ENCODE assay signal across 8 mouse cellular contexts in the genomic region with DNA sequence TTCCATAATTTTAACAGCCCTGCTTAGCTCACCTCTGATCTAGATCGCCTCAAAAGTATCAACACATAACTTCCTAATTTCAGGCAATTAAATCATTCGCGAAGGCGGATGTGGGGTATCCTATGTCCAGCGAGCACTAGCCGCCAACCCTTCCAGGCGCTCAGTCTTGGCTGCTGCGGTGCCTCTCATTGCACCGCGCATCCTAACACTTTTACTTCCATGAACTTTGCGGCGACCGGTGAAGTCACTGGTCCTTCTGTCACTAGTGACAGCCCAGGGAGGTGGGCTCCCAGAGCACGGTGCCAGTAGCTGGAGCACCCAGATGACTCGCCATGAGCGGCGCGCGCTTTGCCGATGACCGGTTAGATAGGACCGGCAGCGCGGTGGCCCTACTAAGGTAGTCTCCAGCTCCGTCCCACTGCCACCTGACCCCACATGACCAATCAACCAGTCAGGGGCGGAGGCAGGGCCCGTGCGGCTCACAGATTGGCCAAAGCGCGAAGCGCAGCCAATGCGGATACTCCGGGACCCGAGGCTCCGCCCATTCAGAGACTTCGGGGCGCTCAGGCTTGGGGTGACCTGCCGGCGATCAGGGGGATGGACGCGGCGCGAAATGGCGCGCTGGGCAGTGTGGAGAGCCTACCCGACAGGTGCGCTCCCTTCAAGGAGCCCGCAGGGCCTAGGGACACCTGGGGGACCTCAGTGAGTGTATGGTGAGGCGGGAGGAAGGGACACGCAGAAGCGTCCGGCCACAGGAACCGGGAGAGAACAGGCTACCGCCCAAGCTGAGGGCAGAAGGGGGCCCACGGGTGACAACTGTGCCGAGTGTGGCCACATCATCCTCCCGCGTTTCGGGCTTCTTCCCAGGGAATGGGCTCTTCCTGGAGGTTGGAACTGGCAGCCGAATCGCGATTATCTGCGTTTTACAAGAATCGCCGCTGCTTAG. TPM values are rescaled to one million over a fixed set of nuclear protein-coding genes. Genes with fewer than 3 reads are reported as not detected.
DNase-seq lines count a peak whose midpoint lies in the region; ATAC-seq and TF ChIP-seq lines count a peak whose summit lies in the region.

Scly (plus strand) TSS at position 540 of the 946 bp plus-strand sequence.

- peaks cover 3% of the 10 kb centered on the region; the same call in 1 of the 2 replicates for H3K27me3 ChIP-seq in E14TG2a.4 (ENCODE audit: insufficient read depth, low read length)
- H3K27me3 ChIP-seq in forebrain, embryonic 13.5 days: no peaks in the 10 kb centered on the region
- no peaks in the 10 kb centered on the region for H3K27me3 ChIP-seq in liver, postnatal 0 days (ENCODE audit: insufficient read depth, low read length)
- H3K27me3 ChIP-seq in neural tube, embryonic 14.5 days (ENCODE audit: control insufficient read depth, insufficient read depth, low read length): no peaks in the 10 kb centered on the region

- peaks cover 22% of the 10 kb centered on the region for H3K4me1 ChIP-seq in E14TG2a.4 (replicated peaks; ENCODE audit: low read depth, low read length)
- peaks cover 7% of the 10 kb centered on the region for H3K4me1 ChIP-seq in forebrain, embryonic 13.5 days
- peaks cover 42% of the 10 kb centered on the region for H3K4me1 ChIP-seq in liver, postnatal 0 days (ENCODE audit: insufficient read depth)
- H3K4me1 ChIP-seq in neural tube, embryonic 14.5 days (ENCODE audit: control insufficient read depth, insufficient read depth, low read length): peaks cover 5% of the 10 kb centered on the region; the same call in 1 of the 2 replicates

- peak; percentile 99 for ATAC-seq in cerebellum, adult (ENCODE audit: insufficient number of reproducible peaks, low FRiP score, low TSS enrichment)
- ATAC-seq in forebrain, embryonic 13.5 days: peak; percentile 99
- peak; percentile 98 for ATAC-seq in liver, postnatal 0 days
- peak; percentile 99 for ATAC-seq in neural tube, embryonic 14.5 days (ENCODE audit: low read depth)

- WGBS in forebrain, embryonic 13.5 days: 2% methylated on average over 65 of the region's 65 CpGs
- under 1% methylated on average over 63 of the region's 65 CpGs for WGBS in large intestine, adult 2 months
- WGBS in liver, postnatal 0 days (ENCODE audit: insufficient replicate concordance): under 1% methylated on average over 63 of the region's 65 CpGs
- WGBS in neural tube, embryonic 14.5 days: under 1% methylated on average over 60 of the region's 65 CpGs

- no peak for TF ChIP-seq CTCF in E14TG2a.4 (conservative IDR thresholded peaks at IDR 0.05; ENCODE audit: low read length)
- no peak for TF ChIP-seq CTCF in liver, postnatal 0 days (IDR thresholded peaks at IDR 0.05; ENCODE audit: low read depth)

- peak; percentile 95 to 96 for DNase-seq in heart, postnatal 10 days
- DNase-seq in large intestine, adult 2 months (ENCODE audit: low read depth, low spot score): peak; percentile 81
- DNase-seq in liver, postnatal 0 days: peak; percentile 97
- peak; percentile 92 for DNase-seq in testis, postnatal 10 days (ENCODE audit: low spot score)

- H3K4me2 ChIP-seq in forebrain, embryonic 13.5 days: peak within 1 kb of the TSS; percentile 78
- peak within 1 kb of the TSS; percentile 93 for H3K4me2 ChIP-seq in liver, postnatal 0 days (ENCODE audit: low read depth, low read length)
- H3K4me2 ChIP-seq in neural tube, embryonic 14.5 days (ENCODE audit: low read depth, low read length): peak within 1 kb of the TSS; percentile 48

- H3K36me3 ChIP-seq in E14TG2a.4 (ENCODE audit: insufficient read depth, low read length): peaks cover 26% of the 10 kb centered on the region
- 0 out of 2 replicates have a peak, but pooled peaks cover 5% of the 10 kb centered on the region for H3K36me3 ChIP-seq in forebrain, embryonic 13.5 days (ENCODE audit: poor library complexity, severe bottlenecking)
- peaks cover 11% of the 10 kb centered on the region for H3K36me3 ChIP-seq in liver, postnatal 0 days (replicated peaks; ENCODE audit: insufficient read depth, low read length)
- no peaks in the 10 kb centered on the region for H3K36me3 ChIP-seq in neural tube, embryonic 14.5 days (ENCODE audit: control insufficient read depth, insufficient read depth, low read length)

- H3K9me3 ChIP-seq in E14TG2a.4 (ENCODE audit: low read length): no peaks in the 10 kb centered on the region
- H3K9me3 ChIP-seq in forebrain, embryonic 13.5 days (replicated peaks): no peaks in the 10 kb centered on the region
- H3K9me3 ChIP-seq in liver, postnatal 0 days (ENCODE audit: low read length): no peaks in the 10 kb centered on the region
- H3K9me3 ChIP-seq in neural tube, embryonic 14.5 days (ENCODE audit: control insufficient read depth, low read length): no peaks in the 10 kb centered on the region

- no peak for TF ChIP-seq EP300 in liver, postnatal 0 days (IDR thresholded peaks at IDR 0.05; ENCODE audit: low read depth)

- H3K27ac ChIP-seq in forebrain, embryonic 13.5 days: no peak within 1 kb of the TSS
- peak within 1 kb of the TSS; percentile 56 for H3K27ac ChIP-seq in liver, postnatal 0 days (ENCODE audit: low read depth)
- H3K27ac ChIP-seq in neural tube, embryonic 14.5 days (ENCODE audit: low read depth, low read length): 0 out of 2 replicates have a peak within 1 kb of the TSS, but pooled peaks have one; percentile 28

- H3K4me3 ChIP-seq in E14TG2a.4 (replicated peaks; ENCODE audit: low read length): peak within 1 kb of the TSS; percentile 96
- peak within 1 kb of the TSS; percentile 85 for H3K4me3 ChIP-seq in forebrain, embryonic 13.5 days
- H3K4me3 ChIP-seq in liver, postnatal 0 days (ENCODE audit: low read depth, low read length): peak within 1 kb of the TSS; percentile 97
- peak within 1 kb of the TSS; percentile 91 for H3K4me3 ChIP-seq in neural tube, embryonic 14.5 days (ENCODE audit: low read depth, low read length)

- peak within 1 kb of the TSS; percentile 84 for H3K9ac ChIP-seq in forebrain, embryonic 13.5 days
- peak within 1 kb of the TSS; percentile 96 for H3K9ac ChIP-seq in liver, postnatal 0 days (replicated peaks)
- H3K9ac ChIP-seq in neural tube, embryonic 14.5 days (replicated peaks; ENCODE audit: low read depth, low read length): peak within 1 kb of the TSS; percentile 76

- intact Hi-C loops in heart, postnatal 10 days (cut with DNase I): loop anchor here (2.0 kb wide), 1 partner anchor 47 kb away; the partner anchor contains the start of gene Ube2f

RNA-seq across cellular contexts. Expression of gene Scly, which starts in this region (rescaled TPM):
- 10.0 and 10.9 TPM in 2 replicates for polyA plus RNA-seq in forebrain, embryonic 13.5 days (2015; fragmentation: Nextera tagmentation; extraction: Ambion mirVana)
- 10 to 100 TPM; 13.7 TPM for total RNA-seq in heart, postnatal 10 days (2021)
- 22.9 and 30.1 TPM in 2 replicates for polyA plus RNA-seq in large intestine, adult 2 months (2012; rRNA removed)
- 26.3 and 26.5 TPM in 2 replicates for polyA plus RNA-seq in liver, postnatal 0 days (2015; fragmentation: Nextera tagmentation; extraction: Ambion mirVana)
- 8.4 and 11.6 TPM in 2 replicates for polyA plus RNA-seq in neural tube, embryonic 14.5 days (2014; fragmentation: Nextera tagmentation; extraction: Ambion mirVana)
